Mouse (Mus musculus) olfactory bulb, adult 2 months (tissue): ENCODE results near the gene Skap1. TPM values are rescaled to one million over a fixed set of nuclear protein-coding genes. Genes with fewer than 3 reads are reported as not detected.

Source experiments
- H3K27ac ChIP-seq: fragments of 200-500 bp; 2 replicates; pipeline ENCODE4 v1.5.1; 2012; ENCODE audit warnings: low read depth, low read length; ENCODE audit not compliant: insufficient read depth
- H3K4me1 ChIP-seq: fragments of 200-500 bp; 2 replicates; pipeline ENCODE4 v1.6.1; 2012; ENCODE audit warnings: low read length; ENCODE audit not compliant: control insufficient read depth, insufficient read depth
- H3K4me3 ChIP-seq: fragments of 200-500 bp; 2 replicates; pipeline ENCODE4 v1.5.1; 2012; ENCODE audit warnings: mild to moderate bottlenecking, low read depth, low read length, moderate library complexity; ENCODE audit not compliant: insufficient read depth
- CTCF ChIP-seq: fragments of 200-500 bp; IDR thresholded peaks from 2 replicates; pipeline ENCODE4 v1.5.1; 2012; ENCODE audit warnings: low read depth, mild to moderate bottlenecking, low read length, moderate library complexity; ENCODE audit not compliant: insufficient read depth
- POLR2A ChIP-seq: fragments of 200-500 bp; IDR thresholded peaks from 2 replicates; pipeline ENCODE4 v1.6.1; 2012; ENCODE audit warnings: mild to moderate bottlenecking, low read depth, low read length, moderate library complexity; ENCODE audit not compliant: insufficient read depth
- WGBS: fragments of 180-500 bp; shearing (Covaris S2); methylation state at CpG from one replicate; pipeline ENCODE4 v1.1.7; 2018; 5-methylcytosine and 5-hydroxymethylcytosine counted together
- polyA plus RNA-seq: library from polyadenylated mRNA; stranded (reverse); fragments of >200 nt; gene quantifications from 2 replicates; pipeline ENCODE4 v1.2.4, GENCODE M21; 2012; ENCODE audit warnings: low replicate concordance; ENCODE audit not compliant: missing spikeins, insufficient read depth, insufficient read length

The Skap1 gene
- polyA plus RNA-seq, 1 experiment: not detected

DNA sequence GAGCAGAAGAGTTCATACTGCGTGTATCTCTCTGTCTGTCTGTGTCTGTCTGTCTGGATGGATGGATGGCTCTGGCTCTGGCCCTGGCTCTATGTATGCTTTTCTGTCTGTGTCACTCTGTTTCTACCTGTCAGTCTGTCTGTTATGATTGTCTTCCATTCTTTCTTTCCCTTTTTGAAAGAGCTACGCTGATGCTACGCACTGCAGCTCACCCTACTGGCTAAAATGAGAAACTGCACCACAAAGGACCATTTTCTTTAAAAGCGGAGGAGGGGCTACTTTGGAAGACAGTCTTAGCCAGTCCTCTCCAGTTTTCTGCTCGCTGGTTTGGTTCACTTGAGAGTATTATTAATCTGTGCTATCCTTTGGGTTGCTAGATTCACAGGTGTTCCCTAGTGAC lies 71.8 kb downstream of the Skap1 start:
- H3K27ac ChIP-seq: no peak overlapping the region
- no peak overlapping the region for H3K4me3 ChIP-seq
- TF ChIP-seq CTCF (no peak), POLR2A (no peak)
- no peaks in the 10 kb centered on the region for H3K4me1 ChIP-seq
- 22% methylated on average over 5 of the region's 5 CpGs for WGBS

DNA sequence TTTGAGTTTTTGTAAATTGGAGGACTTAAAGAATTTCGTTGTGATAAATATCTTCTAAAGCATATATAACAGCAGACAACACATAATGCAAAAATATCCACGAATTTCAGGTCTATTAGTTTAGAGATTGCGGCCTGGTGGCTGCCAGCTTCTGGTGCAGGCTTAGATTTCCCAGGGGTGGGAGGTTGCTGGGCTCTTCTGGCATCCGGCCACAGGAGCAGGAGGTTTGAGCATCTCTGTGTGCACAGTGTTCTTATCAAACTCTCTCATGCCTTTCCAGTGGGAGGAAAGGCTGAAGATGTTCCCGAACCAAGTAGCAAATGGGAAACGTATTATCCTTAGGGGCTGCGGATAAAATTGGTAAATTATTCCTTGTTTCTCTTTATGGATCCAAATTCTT lies 77.6 kb downstream of the Skap1 start:
- H3K4me1 ChIP-seq: no peaks in the 10 kb centered on the region
- WGBS: 84% methylated on average over 7 of the region's 7 CpGs
- no peak overlapping the region for H3K4me3 ChIP-seq
- no peak for TF ChIP-seq CTCF
- TF ChIP-seq POLR2A: no peak
- no peak overlapping the region for H3K27ac ChIP-seq

DNA sequence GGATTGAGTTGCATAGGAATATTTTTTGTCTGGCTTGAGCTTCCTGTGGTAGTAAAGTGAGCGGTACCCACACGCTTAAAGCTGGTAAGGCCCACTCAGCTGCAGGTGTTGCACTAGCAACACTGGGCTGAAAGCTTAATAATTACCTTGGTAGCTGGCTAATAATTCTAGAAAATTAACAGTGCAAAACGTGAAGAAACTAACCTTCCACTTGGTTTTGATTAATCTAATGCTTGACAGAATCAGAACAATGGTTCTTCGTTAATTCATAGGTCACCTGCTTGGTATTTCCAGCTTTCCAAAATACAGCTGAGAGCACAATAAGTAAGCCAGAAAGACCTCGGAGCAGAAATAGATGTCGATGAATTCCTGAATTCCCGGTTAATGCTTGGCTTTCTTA lies 78.2 kb downstream of the Skap1 start:
- H3K27ac ChIP-seq: no peak overlapping the region
- WGBS: 65% methylated on average over 7 of the region's 7 CpGs
- H3K4me1 ChIP-seq: no peaks in the 10 kb centered on the region
- no peak overlapping the region for H3K4me3 ChIP-seq
- no peak for TF ChIP-seq POLR2A
- no peak for TF ChIP-seq CTCF

DNA sequence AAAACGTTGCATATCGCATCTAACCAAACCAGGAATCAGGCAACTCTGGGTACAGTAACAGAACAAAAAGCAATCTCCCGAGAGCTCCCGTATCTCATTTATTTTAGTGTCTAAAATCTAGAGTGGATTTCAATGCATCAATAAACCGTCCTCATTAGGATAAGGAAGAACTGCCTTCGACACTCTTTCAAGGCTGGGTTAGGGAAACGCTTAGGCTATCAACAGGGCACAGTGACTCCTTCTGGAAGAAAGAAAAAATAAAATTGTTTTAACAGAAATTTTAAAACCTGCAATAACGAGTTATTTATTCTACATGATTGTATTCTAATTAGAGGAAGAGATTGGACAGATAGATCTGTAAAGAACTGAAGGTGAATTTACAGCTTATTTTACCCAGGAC lies 82.0 kb downstream of the Skap1 start:
- Histone ChIP-seq H3K27ac (no peak overlapping the region), H3K4me1 (no peaks in the 10 kb centered on the region), H3K4me3 (no peak overlapping the region)
- TF ChIP-seq CTCF (no peak), POLR2A (no peak)
- WGBS: 65% methylated on average over 8 of the region's 8 CpGs

DNA sequence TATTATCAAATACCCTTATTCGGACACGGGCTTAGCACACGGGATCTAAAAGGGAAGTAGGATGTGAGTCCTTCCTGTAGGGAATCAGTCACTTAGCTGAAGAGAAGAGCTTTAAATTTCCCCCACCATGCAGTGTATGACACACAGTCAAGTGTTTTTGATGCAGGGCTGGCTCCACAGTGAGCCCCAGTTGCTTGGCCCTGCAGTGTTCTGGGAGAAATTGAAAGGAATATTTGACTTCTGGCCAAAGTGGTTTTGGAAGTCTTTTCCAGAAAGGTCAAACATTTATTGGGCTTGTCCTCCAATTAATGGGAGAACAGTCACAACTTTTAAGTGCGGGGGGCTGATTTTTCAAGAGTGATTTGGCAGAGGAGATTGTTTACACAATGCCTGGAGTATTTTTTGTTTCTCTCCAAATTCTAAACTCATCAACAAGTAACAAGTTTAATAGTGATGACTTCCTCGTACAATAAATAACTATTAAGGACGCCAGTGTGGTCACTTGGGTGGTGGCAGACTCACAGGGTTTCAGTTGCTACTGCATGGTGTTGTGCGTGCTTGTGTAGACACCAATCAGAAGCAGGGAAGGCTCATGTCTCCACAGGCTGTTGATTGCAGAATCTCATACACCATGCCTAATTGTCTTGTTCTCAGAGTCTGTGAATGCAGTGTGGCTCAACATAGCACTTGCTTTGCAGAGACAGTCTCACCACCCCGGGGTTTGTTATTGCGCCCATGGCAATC lies 86.7 kb downstream of the Skap1 start:
- Histone ChIP-seq H3K4me1 (no peaks in the 10 kb centered on the region), H3K4me3 (no peak overlapping the region), H3K27ac (no peak overlapping the region)
- TF ChIP-seq CTCF (no peak), POLR2A (no peak)
- WGBS: 80% methylated on average over 9 of the region's 9 CpGs

DNA sequence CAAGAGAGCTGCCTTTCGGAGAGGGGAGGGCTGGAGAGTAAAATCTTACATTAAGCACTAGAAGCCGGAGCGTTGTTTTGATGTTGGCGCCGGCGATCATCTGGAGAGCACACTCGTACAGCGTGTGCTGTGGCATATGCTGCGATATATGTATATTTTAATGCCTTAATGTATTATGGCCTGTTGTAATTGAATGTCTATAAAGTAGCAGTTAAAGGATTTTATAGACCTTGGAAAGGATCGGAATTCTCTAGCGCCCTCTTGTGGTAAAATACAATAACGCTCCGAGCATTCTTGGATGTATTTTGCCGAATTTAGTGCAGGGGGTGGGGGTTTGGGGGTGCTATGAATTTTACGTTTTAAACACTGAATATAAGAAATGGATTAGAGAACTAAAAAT lies 88.7 kb downstream of the Skap1 start:
- no peaks in the 10 kb centered on the region for H3K4me1 ChIP-seq
- TF ChIP-seq CTCF: no peak
- TF ChIP-seq POLR2A: no peak
- 14% methylated on average over 15 of the region's 15 CpGs for WGBS
- no peak overlapping the region for H3K4me3 ChIP-seq
- no peak overlapping the region for H3K27ac ChIP-seq

GRCm38 (mm10) chr11:96560229-96560628 lies 95.8 kb downstream of the Skap1 start:
- Histone ChIP-seq H3K4me1 (no peaks in the 10 kb centered on the region), H3K4me3 (no peak overlapping the region), H3K27ac (no peak overlapping the region)
- WGBS: 90% methylated on average over 5 of the region's 5 CpGs
- no peak for TF ChIP-seq POLR2A
- no peak for TF ChIP-seq CTCF

GRCm38 (mm10) chr11:96564088-96564487 lies 99.7 kb downstream of the Skap1 start:
- WGBS: 54% methylated on average over 1 of the region's 1 CpGs
- no peak overlapping the region for H3K27ac ChIP-seq
- H3K4me3 ChIP-seq: no peak overlapping the region
- no peak for TF ChIP-seq CTCF
- no peak for TF ChIP-seq POLR2A
- no peaks in the 10 kb centered on the region for H3K4me1 ChIP-seq

DNA sequence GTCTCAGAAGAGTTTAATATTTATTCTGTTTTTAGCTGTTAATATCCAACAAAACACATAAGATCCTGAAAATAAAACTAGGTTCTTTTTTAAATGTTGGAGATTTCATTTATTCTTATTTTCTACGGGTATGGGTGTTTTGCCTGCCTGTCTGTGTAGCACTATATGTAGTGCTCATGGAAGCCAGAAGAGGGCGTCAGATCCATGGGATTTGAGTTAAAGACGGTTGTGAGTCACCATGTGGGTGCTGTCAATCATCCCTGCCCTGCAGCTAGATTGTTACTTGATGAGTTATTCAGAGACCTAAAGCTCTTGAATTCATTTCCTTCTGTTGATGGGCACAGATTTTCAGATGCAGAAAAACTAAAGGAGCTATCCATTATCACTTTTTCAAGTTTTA lies 108.1 kb downstream of the Skap1 start:
- Histone ChIP-seq H3K4me1 (no peaks in the 10 kb centered on the region), H3K27ac (no peak overlapping the region), H3K4me3 (no peak overlapping the region)
- TF ChIP-seq POLR2A (no peak), CTCF (no peak)
- WGBS: 37% methylated on average over 3 of the region's 3 CpGs
